Mouse (Mus musculus): ENCODE data around the gene Gm42742. TPM values are rescaled to one million over a fixed set of nuclear protein-coding genes. Genes with fewer than 3 reads are reported as not detected.

Gene Gm42742
- polyA plus RNA-seq (2015; fragmentation: Nextera tagmentation; extraction: Ambion mirVana) = 15.4 and 38.5 TPM in 2 replicates

DNA sequence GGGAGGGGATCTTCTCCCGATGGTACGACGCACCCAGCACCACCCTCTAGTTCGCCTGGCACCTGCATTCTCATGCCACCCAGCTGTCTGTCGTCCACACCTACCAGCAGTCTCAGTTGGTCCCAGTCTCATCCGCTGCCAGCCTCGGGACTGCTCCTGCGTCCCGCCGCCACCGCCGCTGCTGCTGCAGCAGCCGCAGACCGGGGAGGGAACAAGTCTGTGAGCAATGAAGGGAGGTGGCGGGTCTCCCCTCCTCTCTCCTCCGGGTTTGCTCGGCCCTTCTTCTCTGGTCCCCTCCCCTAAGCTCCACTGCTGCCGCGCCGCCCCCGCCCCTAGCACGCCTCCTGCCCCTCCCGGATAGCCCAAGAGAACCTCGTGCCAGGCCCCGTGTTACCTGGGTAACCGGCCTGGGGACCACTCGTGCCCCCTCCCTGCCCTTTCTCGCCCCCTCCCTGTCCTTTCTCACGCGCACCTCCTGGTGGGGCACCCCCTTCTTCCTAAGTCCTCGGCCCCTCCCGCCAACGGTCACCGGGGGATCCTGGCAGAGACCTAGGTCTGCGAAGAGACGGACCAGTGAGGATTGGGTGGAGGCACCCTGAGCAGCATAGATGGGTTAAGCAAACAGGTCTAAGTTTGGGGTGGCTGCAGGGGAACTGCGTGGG, at the start of gene Gm42742, which contains the start of gene Prrt2:
Gm42742 (minus strand) TSS at position 197 of the 662 bp plus-strand sequence.
Prrt2 (minus strand) TSS at position 311 of the 662 bp plus-strand sequence.
- H3K9me3 ChIP-seq (replicated peaks; ENCODE audit: control insufficient read depth, low read length) = no peaks in the 10 kb centered on the region
- H3K36me3 ChIP-seq (ENCODE audit: control insufficient read depth, insufficient read depth) = peaks cover 21% of the 10 kb centered on the region
- H3K9ac ChIP-seq (ENCODE audit: low read length) = peak within 1 kb of the TSS; percentile 79
- H3K4me2 ChIP-seq (ENCODE audit: low read depth, low read length) = peak within 1 kb of the TSS; percentile 93
- no peaks in the 10 kb centered on the region for H3K27me3 ChIP-seq (ENCODE audit: control insufficient read depth, insufficient read depth, low read length)
- peak within 1 kb of the TSS; percentile 58 for H3K4me3 ChIP-seq (ENCODE audit: low read length)
- H3K27ac ChIP-seq (ENCODE audit: low read length) = peak within 1 kb of the TSS; percentile 65
- WGBS = 2% methylated on average over 37 of the region's 37 CpGs
- ATAC-seq (replicated peaks; ENCODE audit: extremely low read depth, insufficient read depth, low FRiP score) = no peak
- peaks cover 51% of the 10 kb centered on the region for H3K4me1 ChIP-seq (ENCODE audit: control insufficient read depth, insufficient read depth, low read length)

DNA sequence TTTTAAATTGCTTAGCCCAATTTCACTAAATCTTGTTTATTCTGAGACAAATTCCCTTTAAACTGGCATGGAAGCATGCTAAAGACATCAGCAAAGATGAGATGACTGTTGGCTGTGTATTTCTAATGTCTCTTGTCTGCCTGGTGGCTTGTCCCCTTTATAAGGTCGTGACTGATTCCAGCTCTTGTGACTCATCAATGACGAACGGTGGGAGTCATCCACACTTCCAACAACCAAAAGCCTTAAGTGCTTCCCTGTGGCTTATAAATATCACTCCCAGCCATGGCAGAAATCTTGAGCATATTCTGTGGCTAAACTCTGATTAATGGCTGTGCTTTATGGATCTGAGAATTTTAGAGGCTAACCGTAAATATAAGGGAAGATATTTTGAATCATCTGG, 45.4 kb upstream of the Gm42742 start:
- WGBS = 53% methylated on average over 4 of the region's 4 CpGs
- Histone ChIP-seq H3K27me3 (ENCODE audit: control insufficient read depth, insufficient read depth, low read length) (no peaks in the 10 kb centered on the region), H3K4me1 (ENCODE audit: control insufficient read depth, insufficient read depth, low read length) (no peaks in the 10 kb centered on the region)

DNA sequence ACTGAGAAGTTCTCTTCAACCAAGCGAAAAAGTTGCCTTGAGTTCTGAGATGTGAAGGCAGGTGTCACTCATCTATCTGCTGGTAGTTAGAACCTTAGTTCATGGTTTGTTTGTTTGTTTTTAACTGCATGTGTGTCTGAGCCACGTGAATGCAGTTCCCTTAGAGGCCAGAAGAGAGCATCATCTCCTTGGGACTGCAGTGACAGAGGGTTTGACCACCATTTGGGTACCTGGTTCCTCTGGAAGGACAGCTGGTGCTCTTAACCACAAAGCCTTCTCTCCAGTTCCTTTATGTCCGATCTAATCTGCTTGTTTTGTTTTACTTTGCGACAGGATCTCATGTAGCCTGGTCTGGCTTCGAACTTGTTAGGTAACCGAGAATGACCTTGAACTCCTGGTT, 44.6 kb upstream of the Gm42742 start:
- Histone ChIP-seq H3K27ac (ENCODE audit: low read length) (no peak overlapping the region), H3K4me2 (ENCODE audit: low read depth, low read length) (no peak overlapping the region), H3K4me3 (ENCODE audit: low read length) (no peak overlapping the region), H3K9me3 (replicated peaks; ENCODE audit: control insufficient read depth, low read length) (no peaks in the 10 kb centered on the region; the same call in 1 of the 2 replicates), H3K4me1 (ENCODE audit: control insufficient read depth, insufficient read depth, low read length) (no peaks in the 10 kb centered on the region), H3K36me3 (ENCODE audit: control insufficient read depth, insufficient read depth) (no peaks in the 10 kb centered on the region), H3K9ac (ENCODE audit: low read length) (no peak overlapping the region), H3K27me3 (ENCODE audit: control insufficient read depth, insufficient read depth, low read length) (no peaks in the 10 kb centered on the region)
- 82% methylated on average over 6 of the region's 6 CpGs for WGBS
- ATAC-seq (replicated peaks; ENCODE audit: extremely low read depth, insufficient read depth, low FRiP score) = no peak

More for the DNA sequence above, 45.4 kb upstream of the Gm42742 start:
- H3K4me2 ChIP-seq (ENCODE audit: low read depth, low read length) = no peak overlapping the region
- no peaks in the 10 kb centered on the region; the same call in 1 of the 2 replicates for H3K9me3 ChIP-seq (replicated peaks; ENCODE audit: control insufficient read depth, low read length)
- no peak overlapping the region for H3K27ac ChIP-seq (ENCODE audit: low read length)
- H3K36me3 ChIP-seq (ENCODE audit: control insufficient read depth, insufficient read depth) = no peaks in the 10 kb centered on the region
- H3K9ac ChIP-seq (ENCODE audit: low read length) = no peak overlapping the region
- H3K4me3 ChIP-seq (ENCODE audit: low read length) = no peak overlapping the region
- no peak for ATAC-seq (replicated peaks; ENCODE audit: extremely low read depth, insufficient read depth, low FRiP score)

DNA sequence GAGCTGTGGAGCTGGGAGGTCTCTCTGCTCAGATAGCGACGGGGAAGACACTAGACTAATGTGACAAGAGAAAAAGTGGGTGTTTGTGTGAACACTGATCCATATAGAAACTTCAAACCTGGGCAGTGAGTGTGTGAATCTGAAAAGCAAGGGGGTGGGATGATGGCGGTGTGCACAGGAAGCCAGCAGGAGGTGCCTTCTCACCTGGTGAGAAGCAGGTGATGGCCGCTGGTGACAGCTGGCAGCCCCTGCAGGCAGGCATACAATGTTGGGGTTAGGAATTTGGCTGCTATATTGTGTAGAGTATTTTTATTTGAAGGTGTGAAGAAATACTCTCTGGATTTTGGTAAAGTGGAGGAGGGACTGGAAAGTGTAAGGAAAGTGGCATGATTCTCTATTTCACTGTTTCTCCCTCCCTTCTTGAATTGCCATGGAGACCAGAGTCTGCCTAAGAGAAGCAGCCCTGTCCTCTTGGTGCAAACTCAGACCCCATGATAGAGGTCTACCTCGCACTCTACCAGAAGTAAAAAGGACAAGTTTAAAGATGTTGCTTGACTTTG, 34.2 kb upstream of the Gm42742 start:
- no peak overlapping the region for H3K27ac ChIP-seq (ENCODE audit: low read length)
- WGBS = 57% methylated on average over 5 of the region's 5 CpGs
- no peaks in the 10 kb centered on the region for H3K9me3 ChIP-seq (replicated peaks; ENCODE audit: control insufficient read depth, low read length)
- H3K4me1 ChIP-seq (ENCODE audit: control insufficient read depth, insufficient read depth, low read length) = no peaks in the 10 kb centered on the region
- no peak overlapping the region for H3K4me3 ChIP-seq (ENCODE audit: low read length)
- no peak overlapping the region for H3K9ac ChIP-seq (ENCODE audit: low read length)
- H3K4me2 ChIP-seq (ENCODE audit: low read depth, low read length) = no peak overlapping the region
- no peaks in the 10 kb centered on the region for H3K27me3 ChIP-seq (ENCODE audit: control insufficient read depth, insufficient read depth, low read length)
- no peak for ATAC-seq (replicated peaks; ENCODE audit: extremely low read depth, insufficient read depth, low FRiP score)
- no peaks in the 10 kb centered on the region for H3K36me3 ChIP-seq (ENCODE audit: control insufficient read depth, insufficient read depth)

DNA sequence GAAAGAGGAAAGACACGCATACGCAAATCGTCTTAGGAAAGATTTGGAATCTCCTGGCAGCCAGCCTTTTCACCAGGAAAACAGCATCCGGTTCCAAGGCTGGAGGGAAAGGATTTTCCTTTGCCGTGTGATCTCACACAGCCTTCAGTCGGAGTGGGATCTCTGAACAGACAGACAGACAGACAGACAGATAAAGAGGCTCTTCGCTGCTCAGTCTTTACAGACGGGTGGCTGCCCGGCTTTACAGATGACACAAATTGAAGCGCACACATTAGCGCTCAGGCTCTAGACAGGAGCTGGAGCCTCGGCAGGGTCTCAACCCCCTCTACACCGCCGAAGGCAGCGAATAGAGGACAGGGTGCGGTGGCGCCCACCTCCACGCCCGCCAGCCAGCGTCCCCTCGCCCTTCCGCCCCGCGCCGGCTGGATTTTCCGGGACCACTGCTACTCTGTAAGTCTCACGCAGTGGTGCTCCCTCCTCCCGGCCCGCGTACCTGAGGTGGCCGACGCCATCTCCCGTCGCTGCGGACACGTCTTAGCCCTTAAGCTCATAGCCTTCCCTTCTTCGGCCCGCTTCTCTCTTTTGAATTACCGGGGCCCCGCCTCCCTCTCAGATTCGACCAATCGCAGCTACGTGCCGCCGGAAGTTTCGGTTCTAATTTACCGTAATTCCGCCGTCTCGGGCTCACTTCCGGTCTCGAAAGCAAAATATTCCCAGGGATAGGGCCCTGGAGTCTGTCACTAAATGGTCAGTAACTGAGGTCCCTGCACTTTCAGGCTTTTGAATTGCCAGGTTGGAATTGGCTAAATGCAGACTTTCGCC, 21.2 kb upstream of the Gm42742 start, which contains the start of gene Kif22:
Kif22 (minus strand) TSS at position 621 of the 822 bp plus-strand sequence.
- peak within 1 kb of the TSS; percentile 85 for H3K4me2 ChIP-seq (ENCODE audit: low read depth, low read length)
- peaks cover 11% of the 10 kb centered on the region; the same call in 1 of the 2 replicates for H3K36me3 ChIP-seq (ENCODE audit: control insufficient read depth, insufficient read depth)
- H3K9me3 ChIP-seq (replicated peaks; ENCODE audit: control insufficient read depth, low read length) = no peaks in the 10 kb centered on the region
- no peaks in the 10 kb centered on the region for H3K27me3 ChIP-seq (ENCODE audit: control insufficient read depth, insufficient read depth, low read length)
- H3K9ac ChIP-seq (ENCODE audit: low read length) = peak within 1 kb of the TSS; percentile 95
- under 1% methylated on average over 53 of the region's 53 CpGs for WGBS
- ATAC-seq (replicated peaks; ENCODE audit: extremely low read depth, insufficient read depth, low FRiP score) = peak; percentile 91
- H3K27ac ChIP-seq (ENCODE audit: low read length) = peak within 1 kb of the TSS; percentile 82
- H3K4me3 ChIP-seq (ENCODE audit: low read length) = peak within 1 kb of the TSS; percentile 97
- peaks cover 15% of the 10 kb centered on the region for H3K4me1 ChIP-seq (ENCODE audit: control insufficient read depth, insufficient read depth, low read length)

DNA sequence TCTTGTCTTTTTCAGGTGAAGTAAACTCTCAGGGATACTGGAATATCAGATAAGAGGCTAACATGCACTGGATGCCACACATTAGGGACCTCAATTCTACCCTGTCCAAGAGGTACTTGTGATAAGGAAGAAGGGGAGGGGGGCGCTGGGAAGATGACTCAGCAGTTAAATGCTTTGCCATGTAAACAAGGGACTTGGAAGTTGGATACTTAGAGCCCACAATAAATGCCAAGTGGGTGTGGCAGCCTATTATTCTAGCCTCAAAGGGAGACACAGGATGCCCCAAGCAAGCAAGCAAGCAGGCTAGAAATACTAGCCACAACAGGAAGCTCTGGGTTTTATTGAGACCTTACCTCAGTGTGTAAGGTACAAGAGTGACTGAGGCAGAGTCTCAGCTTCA, 10.3 kb upstream of the Gm42742 start:
- WGBS = 60% methylated on average over 1 of the region's 1 CpGs

DNA sequence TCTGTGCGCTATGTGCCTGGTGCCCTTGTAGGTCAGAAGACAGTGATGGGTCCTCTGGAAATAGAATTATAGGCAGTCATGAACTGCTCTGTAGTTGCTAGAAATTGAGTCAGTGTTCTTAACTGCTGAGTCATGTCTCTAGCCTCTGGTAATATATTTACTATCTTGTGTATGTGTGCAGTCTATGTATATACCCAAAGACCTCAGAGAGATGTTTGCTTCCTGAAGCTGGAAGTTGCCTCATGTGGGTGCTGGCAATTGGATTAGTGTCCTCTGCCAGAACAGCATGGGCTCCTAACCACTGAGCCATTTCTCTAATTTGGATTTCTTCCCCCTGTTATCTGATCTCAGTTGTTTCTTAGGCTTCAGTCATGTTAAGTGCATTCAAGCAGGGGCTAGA, 9.3 kb upstream of the Gm42742 start:
- Histone ChIP-seq H3K9me3 (replicated peaks; ENCODE audit: control insufficient read depth, low read length) (no peaks in the 10 kb centered on the region), H3K9ac (ENCODE audit: low read length) (no peak overlapping the region), H3K4me3 (ENCODE audit: low read length) (no peak overlapping the region), H3K4me2 (ENCODE audit: low read depth, low read length) (no peak overlapping the region), H3K4me1 (ENCODE audit: control insufficient read depth, insufficient read depth, low read length) (peaks cover 7% of the 10 kb centered on the region), H3K27me3 (ENCODE audit: control insufficient read depth, insufficient read depth, low read length) (no peaks in the 10 kb centered on the region), H3K36me3 (ENCODE audit: control insufficient read depth, insufficient read depth) (peaks cover 51% of the 10 kb centered on the region), H3K27ac (ENCODE audit: low read length) (no peak overlapping the region)
- 100% methylated on average over 1 of the region's 1 CpGs for WGBS
- ATAC-seq (replicated peaks; ENCODE audit: extremely low read depth, insufficient read depth, low FRiP score) = no peak

More for the DNA sequence above, 10.3 kb upstream of the Gm42742 start:
- H3K4me1 ChIP-seq (ENCODE audit: control insufficient read depth, insufficient read depth, low read length) = peaks cover 7% of the 10 kb centered on the region
- H3K36me3 ChIP-seq (ENCODE audit: control insufficient read depth, insufficient read depth) = peaks cover 55% of the 10 kb centered on the region
- H3K9me3 ChIP-seq (replicated peaks; ENCODE audit: control insufficient read depth, low read length) = no peaks in the 10 kb centered on the region
- H3K9ac ChIP-seq (ENCODE audit: low read length) = no peak overlapping the region
- H3K4me2 ChIP-seq (ENCODE audit: low read depth, low read length) = no peak overlapping the region
- no peak for ATAC-seq (replicated peaks; ENCODE audit: extremely low read depth, insufficient read depth, low FRiP score)
- H3K27ac ChIP-seq (ENCODE audit: low read length) = no peak overlapping the region
- H3K27me3 ChIP-seq (ENCODE audit: control insufficient read depth, insufficient read depth, low read length) = no peaks in the 10 kb centered on the region
- no peak overlapping the region for H3K4me3 ChIP-seq (ENCODE audit: low read length)

DNA sequence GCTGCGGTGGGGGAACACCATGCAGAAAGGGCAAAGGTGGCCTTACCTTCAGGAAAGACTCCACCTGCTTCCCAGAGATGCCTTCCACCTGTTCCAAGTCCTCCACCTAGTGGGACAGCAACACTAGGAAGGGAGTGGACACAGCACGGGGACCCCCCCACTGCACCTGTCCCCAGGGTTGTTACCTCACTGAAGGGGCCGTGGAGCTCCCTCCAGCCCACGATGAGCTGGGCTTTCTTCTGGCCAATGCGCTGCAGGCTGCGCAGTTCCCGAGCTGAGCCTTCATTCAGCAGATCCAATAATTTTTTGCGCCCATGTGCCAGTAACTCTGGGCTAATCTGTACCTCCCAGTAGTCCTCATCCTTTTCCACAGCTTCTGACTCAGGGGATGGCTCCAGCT, 7.0 kb upstream of the Gm42742 start:
- ATAC-seq (replicated peaks; ENCODE audit: extremely low read depth, insufficient read depth, low FRiP score) = no peak
- peaks cover 41% of the 10 kb centered on the region for H3K36me3 ChIP-seq (ENCODE audit: control insufficient read depth, insufficient read depth)
- no peaks in the 10 kb centered on the region for H3K9me3 ChIP-seq (replicated peaks; ENCODE audit: control insufficient read depth, low read length)
- peak overlapping the region; percentile 100 for H3K27ac ChIP-seq (ENCODE audit: low read length)
- peak overlapping the region; percentile 99 for H3K9ac ChIP-seq (ENCODE audit: low read length)
- whole genome bisulfite sequencing = 59% methylated on average over 8 of the region's 8 CpGs
- peak overlapping the region; percentile 81 for H3K4me2 ChIP-seq (ENCODE audit: low read depth, low read length)
- H3K27me3 ChIP-seq (ENCODE audit: control insufficient read depth, insufficient read depth, low read length) = no peaks in the 10 kb centered on the region
- peaks cover 27% of the 10 kb centered on the region for H3K4me1 ChIP-seq (ENCODE audit: control insufficient read depth, insufficient read depth, low read length)
- peak overlapping the region; percentile 94 for H3K4me3 ChIP-seq (ENCODE audit: low read length)

Measured in heart, embryonic 16.5 days (tissue).